Mouse (Mus musculus) liver, postnatal 0 days (tissue): Measurements from ENCODE around the gene Prkca. TPM values are rescaled to one million over a fixed set of nuclear protein-coding genes. Genes with fewer than 3 reads are reported as not detected.

Source experiments
- ATAC-seq: fragments of 200-750 bp; cut with Nextera tagmentation; 2 replicates; pipeline ENCODE4 v1.8.0; 2017; ENCODE audit warnings: mild to moderate bottlenecking, moderate library complexity
- DNase-seq: peaks from one replicate; pipeline ENCODE4 v3.0.0-alpha.2; 2016
- H3K27ac ChIP-seq: fragments of 300-500 bp; sonication (generic); 2 replicates; pipeline ENCODE4 v1.5.1; 2014; ENCODE audit warnings: antibody characterized with exemption, moderate library complexity, mild to moderate bottlenecking, low read depth
- H3K27me3 ChIP-seq: fragments of 300-500 bp; sonication (generic); 2 replicates; pipeline ENCODE4 v1.6.1; 2014; ENCODE audit warnings: low read length, control low read depth, mixed read lengths; ENCODE audit not compliant: insufficient read depth
- H3K36me3 ChIP-seq: fragments of 300-500 bp; sonication (generic); replicated peaks from 2 replicates; pipeline ENCODE4 v1.6.1; 2014; ENCODE audit warnings: mild to moderate bottlenecking, control low read depth, low read length, moderate library complexity, mixed read lengths; ENCODE audit not compliant: insufficient read depth
- H3K4me1 ChIP-seq: fragments of 300-500 bp; sonication (generic); 2 replicates; pipeline ENCODE4 v1.6.1; 2014; ENCODE audit warnings: antibody characterized with exemption, mild to moderate bottlenecking, control low read depth; ENCODE audit not compliant: insufficient read depth
- H3K4me2 ChIP-seq: fragments of 300-500 bp; sonication (generic); 2 replicates; pipeline ENCODE4 v1.6.1; 2014; ENCODE audit warnings: low read depth, mild to moderate bottlenecking, low read length, moderate library complexity, mixed read lengths
- H3K4me3 ChIP-seq: fragments of 300-500 bp; sonication (generic); 2 replicates; pipeline ENCODE4 v1.5.1; 2014; ENCODE audit warnings: low read depth, low read length
- H3K9ac ChIP-seq: fragments of 300-500 bp; sonication (generic); replicated peaks from 2 replicates; pipeline ENCODE4 v1.6.1; 2014; ENCODE audit warnings: mild to moderate bottlenecking, moderate library complexity
- H3K9me3 ChIP-seq: fragments of 300-500 bp; sonication (generic); 2 replicates; pipeline ENCODE4 v1.6.1; 2016; ENCODE audit warnings: mild to moderate bottlenecking, control low read depth, low read length, mixed read lengths
- CTCF ChIP-seq: sonication (generic); IDR thresholded peaks from 2 replicates; pipeline ENCODE4 v1.5.1; 2016; ENCODE audit warnings: antibody characterized with exemption, low read depth
- EP300 ChIP-seq: IDR thresholded peaks from 2 replicates; pipeline ENCODE4 v1.6.1; 2016; ENCODE audit warnings: antibody characterized with exemption, low read depth, mild to moderate bottlenecking
- WGBS: fragments of 180-500 bp; shearing (Covaris S2); extraction: QIAGEN DNeasy Blood & Tissue Kit; methylation state at CpG from one replicate; pipeline ENCODE4 v1.1.7; 2014; ENCODE audit not compliant: insufficient replicate concordance; 5-methylcytosine and 5-hydroxymethylcytosine counted together
- polyA plus RNA-seq: library from polyadenylated mRNA; unstranded; fragments of >200 nt; fragmentation: Nextera tagmentation; extraction: Ambion mirVana; gene quantifications from 2 replicates; pipeline ENCODE4 v1.2.1, GENCODE M21; 2015

Prkca gene
- polyA plus RNA-seq, 1 experiment from 2014 or later, result 3.0 TPM

DNA sequence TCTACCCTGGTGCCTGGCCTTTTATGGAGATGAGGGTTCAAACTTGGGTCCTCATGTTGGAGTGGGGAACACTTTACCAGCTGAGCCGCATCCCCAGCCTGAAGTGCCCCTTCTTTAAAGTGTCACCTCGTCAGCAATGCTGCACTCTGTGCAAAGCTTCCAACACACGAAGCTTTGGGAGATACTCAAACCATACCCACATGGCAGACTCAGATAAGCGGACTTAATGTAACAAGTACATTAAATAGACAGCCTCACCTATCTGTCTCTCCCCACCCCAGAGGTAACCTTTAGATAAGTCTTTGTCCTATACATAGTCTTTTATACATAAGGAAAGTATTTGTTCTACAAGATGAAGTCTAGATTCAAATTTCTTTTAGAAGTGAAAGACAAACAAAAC lies 17.3 kb upstream of the Prkca start:
- Histone ChIP-seq H3K27me3 (no peaks in the 10 kb centered on the region), H3K27ac (no peak overlapping the region), H3K9ac (no peak overlapping the region), H3K4me3 (no peak overlapping the region), H3K4me2 (no peak overlapping the region), H3K4me1 (peaks cover 3% of the 10 kb centered on the region; the same call in 1 of the 2 replicates), H3K36me3 (no peaks in the 10 kb centered on the region), H3K9me3 (no peaks in the 10 kb centered on the region)
- WGBS, result 51% methylated on average over 4 of the region's 4 CpGs
- ATAC-seq (no peak), DNase-seq (no peak)
- no peak for TF ChIP-seq EP300

DNA sequence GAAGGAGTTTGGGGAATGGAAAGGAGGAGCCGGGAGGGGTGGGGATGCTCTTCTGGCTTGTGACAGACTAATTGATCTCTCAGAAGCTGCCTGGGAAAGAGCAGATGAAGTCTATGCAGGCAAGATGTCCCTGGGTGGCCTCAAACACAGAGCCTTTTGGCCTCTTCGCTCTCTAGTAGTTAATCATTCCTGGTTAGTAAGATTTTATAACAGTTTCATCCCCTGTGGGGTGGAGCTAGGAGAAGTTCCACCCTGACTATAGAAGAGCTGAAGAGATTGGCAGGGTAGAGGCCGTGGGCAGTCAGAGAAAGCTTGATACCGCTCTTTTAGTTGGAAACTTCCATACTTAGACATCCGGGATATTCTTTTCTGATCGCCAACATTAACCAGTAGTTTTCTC lies 15.2 kb upstream of the Prkca start:
- TF ChIP-seq EP300 (no peak), CTCF (no peak)
- 76% methylated on average over 6 of the region's 6 CpGs for WGBS
- Histone ChIP-seq H3K4me2 (no peak overlapping the region), H3K4me1 (no peaks in the 10 kb centered on the region), H3K27me3 (no peaks in the 10 kb centered on the region), H3K27ac (no peak overlapping the region), H3K9ac (no peak overlapping the region), H3K4me3 (no peak overlapping the region), H3K9me3 (no peaks in the 10 kb centered on the region), H3K36me3 (no peaks in the 10 kb centered on the region)
- no peak for ATAC-seq
- no peak for DNase-seq

DNA sequence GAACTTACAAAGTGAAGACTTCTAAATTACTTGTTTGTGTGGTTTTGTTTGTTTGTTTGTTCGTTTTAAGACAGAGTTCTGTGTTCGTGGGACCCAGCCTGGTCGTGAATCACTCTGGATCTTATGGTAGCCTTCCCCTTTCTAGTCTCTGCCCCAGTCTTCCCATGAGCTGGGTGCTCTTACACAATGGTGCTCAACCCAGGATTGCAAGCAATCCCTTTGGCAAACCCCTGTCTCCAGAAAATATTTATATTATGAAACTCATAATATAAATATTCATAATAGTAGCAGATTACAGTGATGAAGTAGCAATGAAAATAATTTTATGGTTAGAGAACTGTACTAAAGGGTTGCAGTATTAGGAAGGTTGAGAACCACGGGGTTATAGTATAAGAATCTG lies 12.3 kb upstream of the Prkca start:
- no peak overlapping the region for H3K27ac ChIP-seq
- H3K4me3 ChIP-seq, result no peak overlapping the region
- DNase-seq (no peak), ATAC-seq (no peak)
- no peaks in the 10 kb centered on the region for H3K4me1 ChIP-seq
- TF ChIP-seq CTCF (no peak), EP300 (no peak)
- no peaks in the 10 kb centered on the region for H3K27me3 ChIP-seq
- no peak overlapping the region for H3K4me2 ChIP-seq
- no peaks in the 10 kb centered on the region for H3K36me3 ChIP-seq
- H3K9ac ChIP-seq, result no peak overlapping the region
- H3K9me3 ChIP-seq, result no peaks in the 10 kb centered on the region
- 64% methylated on average over 4 of the region's 4 CpGs for WGBS

DNA sequence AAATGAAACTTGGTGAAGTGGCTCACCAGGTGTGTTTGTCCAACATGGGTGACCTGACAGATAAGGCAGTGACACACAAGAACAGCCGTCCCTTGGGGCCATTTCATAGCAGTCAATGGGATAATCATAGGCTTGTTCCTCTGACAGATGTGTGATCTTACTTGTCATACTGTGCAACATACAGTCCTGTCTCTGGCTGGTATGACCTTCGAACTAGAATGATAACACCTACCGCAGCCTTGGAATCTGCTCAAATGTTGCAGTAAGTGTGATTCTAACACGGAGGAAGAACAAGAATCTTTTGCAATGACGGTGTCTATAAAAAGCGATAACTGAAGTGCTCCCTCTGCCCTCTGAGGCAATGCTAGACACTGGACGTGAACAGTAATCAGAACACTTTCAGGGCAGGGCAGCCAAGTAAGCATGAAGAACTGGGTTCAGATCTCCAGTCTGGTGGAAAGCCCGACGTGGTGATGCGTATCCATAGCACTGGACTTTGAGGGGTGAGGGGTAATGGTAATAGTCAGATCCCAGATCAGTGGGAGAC lies 9.2 kb upstream of the Prkca start:
- no peak for TF ChIP-seq CTCF
- TF ChIP-seq EP300, result no peak
- H3K4me1 ChIP-seq, result no peaks in the 10 kb centered on the region
- H3K27ac ChIP-seq, result no peak overlapping the region
- no peak overlapping the region for H3K9ac ChIP-seq
- no peak for ATAC-seq
- H3K27me3 ChIP-seq, result no peaks in the 10 kb centered on the region
- no peak for DNase-seq
- no peaks in the 10 kb centered on the region for H3K9me3 ChIP-seq
- 78% methylated on average over 10 of the region's 10 CpGs for WGBS
- H3K36me3 ChIP-seq, result no peaks in the 10 kb centered on the region
- no peak overlapping the region for H3K4me3 ChIP-seq
- no peak overlapping the region for H3K4me2 ChIP-seq

DNA sequence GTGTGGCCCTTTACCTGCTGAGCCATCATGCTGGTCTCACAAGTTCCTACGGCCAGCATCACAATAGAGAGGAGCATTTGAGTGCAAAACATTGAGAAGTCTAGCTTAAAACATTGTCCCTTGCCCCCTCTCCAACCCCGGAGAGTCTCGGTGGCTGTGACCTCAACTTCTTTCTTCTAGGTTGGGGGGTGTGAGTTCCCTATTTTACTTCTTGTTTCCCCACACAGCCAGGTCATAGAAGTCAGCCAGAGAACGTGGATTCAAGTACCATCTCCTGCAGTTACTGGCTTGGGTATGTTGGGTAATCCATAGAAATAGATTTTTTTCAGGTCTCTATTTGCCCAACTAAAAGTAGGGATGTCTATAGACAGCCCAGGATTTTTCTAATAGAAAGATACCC lies 7.1 kb upstream of the Prkca start:
- TF ChIP-seq EP300 (no peak), CTCF (no peak)
- Histone ChIP-seq H3K9ac (no peak overlapping the region), H3K9me3 (no peaks in the 10 kb centered on the region), H3K36me3 (no peaks in the 10 kb centered on the region), H3K4me1 (no peaks in the 10 kb centered on the region), H3K4me3 (no peak overlapping the region), H3K27ac (no peak overlapping the region), H3K4me2 (no peak overlapping the region), H3K27me3 (no peaks in the 10 kb centered on the region)
- no peak for DNase-seq
- WGBS, result 38% methylated on average over 4 of the region's 4 CpGs
- peak; percentile 40; the same call in 1 of the 2 replicates for ATAC-seq

DNA sequence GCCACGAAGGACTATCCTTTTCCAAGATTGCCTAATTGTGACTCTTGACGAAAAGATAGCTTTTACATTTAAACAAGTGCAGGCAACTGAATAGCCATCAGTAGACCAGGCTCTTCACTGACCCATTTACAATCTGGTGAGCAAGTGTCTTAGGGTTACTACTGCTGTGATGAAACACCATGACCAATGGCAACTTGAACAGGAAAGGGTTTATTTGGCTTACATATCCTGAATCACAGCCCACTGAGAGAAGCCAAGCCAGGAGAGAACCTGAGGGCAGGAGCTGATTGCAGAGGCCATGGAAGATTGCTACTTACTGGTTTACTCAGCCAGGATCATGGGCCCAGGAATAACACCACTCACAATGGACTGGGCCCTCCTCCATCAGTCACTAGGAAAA lies 1.6 kb upstream of the Prkca start:
- WGBS, result 78% methylated on average over 2 of the region's 2 CpGs
- TF ChIP-seq EP300, result no peak
- no peak for TF ChIP-seq CTCF
- no peak for DNase-seq

DNA sequence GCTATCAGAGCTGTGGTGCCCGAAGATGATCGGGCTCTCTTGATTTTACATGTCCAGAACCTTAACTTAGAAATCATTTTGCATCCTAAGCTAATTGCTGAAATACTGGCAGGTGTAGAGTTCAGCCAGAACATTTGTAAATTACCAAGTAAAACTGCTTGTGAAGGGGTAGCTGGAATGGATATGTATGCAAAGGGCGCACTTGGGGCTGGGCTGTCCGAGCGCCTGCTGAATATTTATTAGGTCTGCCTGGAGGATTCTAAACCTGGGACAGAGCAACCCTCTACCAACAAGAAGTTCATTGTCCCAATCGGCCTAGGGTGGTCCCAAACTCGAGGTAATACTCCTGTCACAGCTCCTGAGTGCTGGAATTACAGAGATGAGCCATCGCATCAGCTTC lies 1.0 kb upstream of the Prkca start:
- peaks cover 15% of the 10 kb centered on the region for H3K4me1 ChIP-seq
- no peaks in the 10 kb centered on the region for H3K36me3 ChIP-seq
- H3K9me3 ChIP-seq, result no peaks in the 10 kb centered on the region
- H3K4me3 ChIP-seq, result no peak overlapping the region
- peak overlapping the region; percentile 94; the same call in 1 of the 2 replicates for H3K4me2 ChIP-seq
- no peak overlapping the region for H3K9ac ChIP-seq
- DNase-seq, result no peak
- WGBS, result 70% methylated on average over 8 of the region's 8 CpGs
- H3K27me3 ChIP-seq, result peaks cover 14% of the 10 kb centered on the region; the same call in 1 of the 2 replicates
- no peak for ATAC-seq
- TF ChIP-seq EP300 (no peak), CTCF (no peak)
- no peak overlapping the region for H3K27ac ChIP-seq

More for the DNA sequence above, 1.6 kb upstream of the Prkca start:
- Histone ChIP-seq H3K27me3 (peaks cover 14% of the 10 kb centered on the region; the same call in 1 of the 2 replicates), H3K4me3 (no peak overlapping the region), H3K9ac (no peak overlapping the region), H3K4me2 (no peak overlapping the region), H3K27ac (no peak overlapping the region), H3K9me3 (no peaks in the 10 kb centered on the region), H3K36me3 (no peaks in the 10 kb centered on the region), H3K4me1 (peaks cover 15% of the 10 kb centered on the region)
- ATAC-seq, result no peak
